Mouse (Mus musculus) megakaryocyte-erythroid progenitor cell, adult 5 weeks (primary cell): ENCODE results near the gene Rab9. TPM values are rescaled to one million over a fixed set of nuclear protein-coding genes. Genes with fewer than 3 reads are reported as not detected.

Source experiments
- polyA plus RNA-seq: library from polyadenylated mRNA; stranded (reverse); fragments of >175 nt; gene quantifications from 2 replicates; pipeline ENCODE4 v1.2.3, GENCODE M21; 2012

The Rab9 gene
- 3.7 and 4.2 TPM in 2 replicates for polyA plus RNA-seq

DNA sequence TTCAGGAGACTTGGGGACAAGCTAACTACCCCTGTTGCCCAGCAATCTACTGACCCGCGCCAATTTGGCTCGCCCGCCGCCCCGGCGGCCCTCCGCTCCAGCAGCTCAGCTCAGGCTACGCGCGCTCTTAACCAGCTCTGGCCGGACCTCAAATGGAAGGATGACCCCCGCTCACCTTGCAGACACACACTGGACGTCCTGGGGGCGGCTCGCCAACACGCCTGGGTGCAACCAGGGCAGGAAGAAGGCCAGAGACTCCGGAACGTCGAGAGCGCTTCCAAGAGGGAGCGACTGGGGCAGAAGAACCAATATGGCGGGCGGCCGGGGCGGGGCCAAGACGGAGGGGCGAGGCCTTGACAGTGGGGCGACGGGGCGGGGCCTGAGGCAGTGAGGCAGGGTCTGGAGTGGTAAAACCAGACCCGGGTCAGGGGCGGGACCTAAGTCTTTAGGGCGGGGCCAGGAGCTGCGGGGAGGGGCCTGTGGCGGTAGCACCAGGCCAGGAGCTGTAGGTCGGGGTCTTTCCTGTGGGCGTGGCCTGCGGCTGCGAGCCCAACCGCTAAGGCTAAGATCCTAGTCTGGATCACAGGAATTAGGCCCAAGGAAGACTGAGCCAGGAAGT is at the start of gene Rab9:
Gene Rab9 (minus strand): TSS at position 503 of the 619 bp plus-strand sequence.

DNA sequence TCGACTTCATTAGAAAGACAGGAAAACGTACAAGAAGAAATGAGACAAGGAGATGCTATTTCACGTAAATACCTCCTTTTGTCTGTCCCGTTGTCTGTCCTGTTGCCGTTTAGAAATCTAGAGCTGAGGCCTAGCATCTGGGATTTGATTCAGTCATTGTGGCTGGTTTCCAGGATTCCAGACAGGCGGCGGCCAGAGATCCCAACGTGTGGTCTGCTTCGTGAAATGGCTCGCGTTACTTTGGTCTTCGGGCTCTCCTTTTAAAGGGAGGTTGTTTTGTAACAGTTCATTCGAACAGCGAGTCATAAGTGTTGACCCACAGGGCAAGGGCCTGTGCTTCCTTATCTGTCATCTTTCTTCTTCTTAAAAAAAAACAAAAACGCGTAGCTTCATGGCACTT is 38.7 kb upstream of the Rab9 start, which contains the start of gene Tceanc:
Gene Tceanc (minus strand): TSS at position 223 of the 400 bp plus-strand sequence.

DNA sequence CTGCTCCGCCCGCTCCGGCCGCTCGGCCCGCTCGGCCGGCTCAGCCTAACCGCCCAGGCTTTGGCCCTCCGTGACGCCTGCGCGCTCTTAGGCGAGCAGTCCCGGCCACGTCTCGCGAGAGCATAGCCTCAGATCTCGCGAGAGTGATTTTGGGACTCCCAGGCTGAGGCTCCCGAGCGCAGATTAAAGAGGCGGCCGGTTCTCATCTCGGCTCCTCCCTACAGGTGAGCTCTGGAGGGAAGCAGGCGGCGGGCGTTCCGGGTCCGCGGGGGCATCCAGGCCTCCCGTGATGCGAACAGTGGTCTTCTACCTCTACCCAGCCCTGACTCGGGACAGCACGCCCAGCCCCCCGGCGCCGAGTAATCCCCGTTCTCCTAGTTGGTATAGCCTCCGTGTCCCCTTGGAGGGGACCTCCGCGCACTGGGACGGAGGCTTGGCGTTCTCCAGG is 39.0 kb downstream of the Rab9 start, which contains the start of gene Ofd1:
Gene Ofd1 (minus strand): TSS at position 89 of the 448 bp plus-strand sequence.

GRCm38 (mm10) chrX:166440036-166440615 is 39.5 kb downstream of the Rab9 start, which contains the start of gene Trappc2:
Gene Trappc2, plus strand, starts transcription at chrX:166440574.

Other genes with a start within 250 kb of the Rab9 start
- 0.15 and 0.20 TPM in 2 replicates for gene Gpm6b, start 241.0 kb downstream of the Rab9 start, polyA plus RNA-seq
- 0.30 and 0.44 TPM in 2 replicates for gene Trappc2, start 39.3 kb downstream of the Rab9 start, polyA plus RNA-seq
- gene Ofd1, start 39.2 kb downstream of the Rab9 start, polyA plus RNA-seq = 3.1 and 3.3 TPM in 2 replicates
- 0.35 and 0.36 TPM in 2 replicates for gene Tceanc, start 38.7 kb upstream of the Rab9 start, polyA plus RNA-seq
- gene Egfl6, start 105.9 kb upstream of the Rab9 start, polyA plus RNA-seq = 0.03 TPM in 1 of 2 replicates, not detected in the other